Mouse (Mus musculus) gonadal fat pad, adult 2 months (tissue): ENCODE results near the gene Gm5861. TPM values are rescaled to one million over a fixed set of nuclear protein-coding genes. Genes with fewer than 3 reads are reported as not detected.
"Not testable (repeated sequence)": the region's sequence is repeated elsewhere in the genome, so short reads cannot be mapped to it uniquely, and the experiment has no call there.

ENCODE experiments used
- DNase-seq: peaks from one replicate; pipeline ENCODE4 v3.0.0-alpha.2; 2012; ENCODE audit warnings: low read depth
- polyA plus RNA-seq: library from polyadenylated mRNA; depleted of rRNA; stranded (reverse); fragments of >200 nt; gene quantifications from 2 replicates; pipeline ENCODE4 v1.2.3, GENCODE M21; 2012; rRNA removed

Gene Gm5861
- not detected in 2 replicates for polyA plus RNA-seq

DNA sequence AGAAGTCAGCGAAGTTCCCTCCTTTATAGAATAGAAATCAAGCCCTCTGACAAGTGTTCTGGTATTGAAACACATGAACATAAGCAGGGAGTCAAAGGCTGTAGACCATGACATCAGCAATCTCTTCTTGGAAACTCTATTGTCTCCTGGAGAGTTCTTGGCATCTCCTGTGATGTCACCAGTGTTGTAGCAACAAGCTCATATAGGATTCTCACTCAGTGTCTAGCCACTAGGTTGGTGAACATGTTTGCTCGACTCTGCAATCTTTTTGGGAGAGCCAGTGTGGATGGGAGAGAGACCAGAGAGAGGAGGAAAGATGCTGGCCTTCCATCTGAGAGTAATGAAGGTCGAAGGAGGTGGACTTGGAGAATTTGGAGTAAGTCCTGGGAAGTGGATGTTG, at the start of gene Gm5861:
Gm5861 (plus strand) TSS at position 301 of the 400 bp plus-strand sequence.
- DNase-seq, result not testable (repeated sequence)

GRCm38 (mm10) chr5:11138031-11138430, 44.8 kb upstream of the Gm5861 start:
- DNase-seq, result not testable (repeated sequence)

Other genes with a start within 250 kb of the Gm5861 start
- gene Gm8871, start 235.3 kb upstream of the Gm5861 start, polyA plus RNA-seq, result not detected in 2 replicates
- gene Gm8857, start 235.3 kb upstream of the Gm5861 start, polyA plus RNA-seq, result not detected in 2 replicates
- gene Gm8879, start 55.4 kb upstream of the Gm5861 start, polyA plus RNA-seq, result not detected in 2 replicates
- not detected in 2 replicates for gene Gm8890, start 73.0 kb downstream of the Gm5861 start, polyA plus RNA-seq
- not detected in 2 replicates for gene Speer1, start 158.4 kb downstream of the Gm5861 start, polyA plus RNA-seq
- gene Gm8897, start 233.3 kb downstream of the Gm5861 start, polyA plus RNA-seq, result not detected in 2 replicates